Mouse (Mus musculus) heart, embryonic 15.5 days (tissue): ENCODE measurements around the gene Entpd2. TPM values are rescaled to one million over a fixed set of nuclear protein-coding genes. Genes with fewer than 3 reads are reported as not detected.

Experiments used
- ATAC-seq: fragments of 200-750 bp; cut with Nextera tagmentation; replicated peaks from 2 replicates; pipeline ENCODE4 v1.8.0; 2017; ENCODE audit warnings: low read depth, moderate TSS enrichment; ENCODE audit not compliant: insufficient number of reproducible peaks, insufficient read depth, low FRiP score
- H3K27ac ChIP-seq: fragments of 300-500 bp; sonication (generic); 2 replicates; pipeline ENCODE4 v1.5.1; 2015; ENCODE audit warnings: mild to moderate bottlenecking, inconsistent platforms
- H3K27me3 ChIP-seq: fragments of 300-500 bp; sonication (generic); 2 replicates; pipeline ENCODE4 v1.6.1; 2015; ENCODE audit warnings: inconsistent platforms
- H3K36me3 ChIP-seq: fragments of 300-500 bp; sonication (generic); 2 replicates; pipeline ENCODE4 v1.6.1; 2015; ENCODE audit warnings: mild to moderate bottlenecking, inconsistent platforms
- H3K4me1 ChIP-seq: fragments of 300-500 bp; sonication (generic); replicated peaks from 2 replicates; pipeline ENCODE4 v1.6.1; 2015; ENCODE audit warnings: inconsistent platforms
- H3K4me2 ChIP-seq: fragments of 300-500 bp; sonication (generic); 2 replicates; pipeline ENCODE4 v1.6.1; 2015; ENCODE audit warnings: inconsistent platforms, mild to moderate bottlenecking, moderate library complexity
- H3K4me3 ChIP-seq: fragments of 300-500 bp; sonication (generic); 2 replicates; pipeline ENCODE4 v1.5.1; 2015; ENCODE audit warnings: mild to moderate bottlenecking, inconsistent platforms
- H3K9ac ChIP-seq: fragments of 300-500 bp; sonication (generic); 2 replicates; pipeline ENCODE4 v1.6.1; 2015; ENCODE audit warnings: mild to moderate bottlenecking, inconsistent platforms
- H3K9me3 ChIP-seq: fragments of 300-500 bp; sonication (generic); replicated peaks from 2 replicates; pipeline ENCODE4 v1.6.1; 2016; ENCODE audit warnings: inconsistent platforms
- WGBS: fragments of 180-500 bp; shearing (Covaris S2); methylation state at CpG from one replicate; pipeline ENCODE4 v1.1.7; 2015; ENCODE audit warnings: mixed read lengths; 5-methylcytosine and 5-hydroxymethylcytosine counted together
- polyA plus RNA-seq: library from polyadenylated mRNA; unstranded; fragments of >200 nt; fragmentation: Nextera tagmentation; extraction: Ambion mirVana; gene quantifications from 2 replicates; pipeline ENCODE4 v1.2.1, GENCODE M21; 2015

Gene Entpd2
- polyA plus RNA-seq, 1 experiment from 2014 or later = 1.8 TPM

DNA sequence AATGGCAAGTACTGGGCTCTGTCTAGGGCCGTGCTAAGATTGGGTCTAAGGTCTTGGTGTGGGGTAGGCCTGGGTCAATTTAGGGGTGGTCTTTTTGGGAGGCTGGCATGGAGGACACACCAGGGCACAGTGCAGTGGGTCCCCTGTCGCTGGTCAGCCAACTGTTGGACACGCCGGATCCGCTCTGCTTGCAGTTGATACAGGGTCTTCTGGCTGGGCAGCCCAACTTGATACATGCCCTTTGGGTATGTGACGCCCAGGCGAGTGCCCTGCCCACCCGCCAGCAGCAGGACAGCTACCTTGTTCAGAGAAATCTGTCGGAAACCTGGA lies 30.9 kb upstream of the Entpd2 start:
- no peak; the same call in 1 of the 2 replicates for ATAC-seq
- H3K36me3 ChIP-seq = peaks cover 3% of the 10 kb centered on the region; the same call in 1 of the 2 replicates
- H3K9me3 ChIP-seq = no peaks in the 10 kb centered on the region
- peaks cover 9% of the 10 kb centered on the region for H3K4me1 ChIP-seq
- peak overlapping the region; percentile 72 for H3K9ac ChIP-seq
- no peak overlapping the region for H3K27ac ChIP-seq
- peak overlapping the region; percentile 91 for H3K4me2 ChIP-seq
- 37% methylated on average over 9 of the region's 9 CpGs for WGBS
- peak overlapping the region; percentile 62 for H3K4me3 ChIP-seq
- peaks cover 25% of the 10 kb centered on the region for H3K27me3 ChIP-seq

DNA sequence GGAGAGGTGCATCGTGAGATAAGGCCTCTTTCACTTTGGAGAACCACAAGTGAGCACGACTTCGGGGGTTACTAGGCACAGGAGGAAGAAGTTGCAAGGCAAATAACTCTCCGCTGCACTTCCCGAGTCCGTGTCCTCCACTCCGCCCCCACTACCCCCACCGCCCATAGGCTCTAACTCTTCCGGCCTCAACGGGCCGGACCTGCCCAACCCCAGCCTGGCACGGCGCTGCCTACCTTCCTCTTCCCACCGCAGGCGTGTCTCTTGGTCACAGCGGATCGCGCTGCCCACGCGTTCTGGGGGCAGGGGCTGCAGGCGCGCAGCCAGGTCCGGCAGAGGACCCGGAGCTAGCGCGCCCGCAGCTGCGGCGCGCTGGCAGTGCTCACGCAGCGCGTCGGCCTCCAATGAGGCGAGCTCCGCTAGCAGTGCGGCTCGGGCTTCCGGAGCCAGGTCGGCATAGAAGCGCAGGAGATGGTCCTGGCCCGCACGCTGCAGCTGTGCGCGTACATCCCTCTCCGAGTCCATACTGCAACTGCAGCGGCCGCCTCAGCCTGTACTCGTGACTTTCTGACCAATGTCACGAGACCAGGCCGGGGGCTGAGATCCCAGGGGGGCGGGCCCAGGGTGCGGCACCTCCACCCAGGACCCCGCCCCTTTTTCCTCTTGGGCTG lies 30.4 kb upstream of the Entpd2 start, which contains the start of gene Uap1l1:
Uap1l1 (minus strand) TSS at position 592 of the 671 bp plus-strand sequence.
- H3K27ac ChIP-seq = peak within 1 kb of the TSS; percentile 32
- under 1% methylated on average over 54 of the region's 54 CpGs for WGBS

DNA sequence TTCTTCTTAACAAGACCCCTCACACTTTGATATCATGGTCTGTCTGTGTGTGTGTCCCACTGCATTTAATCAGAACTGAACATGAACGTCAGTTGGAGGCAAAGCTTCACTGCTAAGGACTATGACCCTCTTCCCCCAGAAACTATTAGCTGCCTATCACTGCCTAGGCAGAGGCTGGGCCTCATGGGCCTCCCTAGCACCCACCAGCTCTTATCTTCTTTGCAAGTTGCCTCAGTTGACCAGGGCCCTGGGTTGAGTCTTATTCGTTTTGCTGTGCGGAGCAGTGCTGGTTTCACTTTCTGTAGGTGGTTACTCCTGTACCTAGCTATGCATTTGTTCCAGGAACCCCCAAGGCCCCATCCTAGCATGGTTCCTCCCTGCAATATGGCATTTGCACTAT lies 25.7 kb upstream of the Entpd2 start:
- no peak overlapping the region for H3K9ac ChIP-seq
- 79% methylated on average over 3 of the region's 3 CpGs for WGBS
- no peak overlapping the region for H3K4me2 ChIP-seq
- no peak overlapping the region for H3K4me3 ChIP-seq
- no peak overlapping the region for H3K27ac ChIP-seq
- no peak for ATAC-seq
- peaks cover 24% of the 10 kb centered on the region for H3K27me3 ChIP-seq
- H3K9me3 ChIP-seq = no peaks in the 10 kb centered on the region
- no peaks in the 10 kb centered on the region; the same call in 1 of the 2 replicates for H3K36me3 ChIP-seq
- peaks cover 29% of the 10 kb centered on the region for H3K4me1 ChIP-seq

More for the DNA sequence above, 30.4 kb upstream of the Entpd2 start, which contains the start of gene Uap1l1:
- Histone ChIP-seq H3K27me3 (peaks cover 25% of the 10 kb centered on the region), H3K9ac (peak within 1 kb of the TSS; percentile 72), H3K36me3 (peaks cover 3% of the 10 kb centered on the region; the same call in 1 of the 2 replicates), H3K4me3 (peak within 1 kb of the TSS; percentile 62), H3K4me1 (peaks cover 9% of the 10 kb centered on the region), H3K4me2 (peak within 1 kb of the TSS; percentile 91), H3K9me3 (no peaks in the 10 kb centered on the region)
- ATAC-seq = peak; percentile 85

DNA sequence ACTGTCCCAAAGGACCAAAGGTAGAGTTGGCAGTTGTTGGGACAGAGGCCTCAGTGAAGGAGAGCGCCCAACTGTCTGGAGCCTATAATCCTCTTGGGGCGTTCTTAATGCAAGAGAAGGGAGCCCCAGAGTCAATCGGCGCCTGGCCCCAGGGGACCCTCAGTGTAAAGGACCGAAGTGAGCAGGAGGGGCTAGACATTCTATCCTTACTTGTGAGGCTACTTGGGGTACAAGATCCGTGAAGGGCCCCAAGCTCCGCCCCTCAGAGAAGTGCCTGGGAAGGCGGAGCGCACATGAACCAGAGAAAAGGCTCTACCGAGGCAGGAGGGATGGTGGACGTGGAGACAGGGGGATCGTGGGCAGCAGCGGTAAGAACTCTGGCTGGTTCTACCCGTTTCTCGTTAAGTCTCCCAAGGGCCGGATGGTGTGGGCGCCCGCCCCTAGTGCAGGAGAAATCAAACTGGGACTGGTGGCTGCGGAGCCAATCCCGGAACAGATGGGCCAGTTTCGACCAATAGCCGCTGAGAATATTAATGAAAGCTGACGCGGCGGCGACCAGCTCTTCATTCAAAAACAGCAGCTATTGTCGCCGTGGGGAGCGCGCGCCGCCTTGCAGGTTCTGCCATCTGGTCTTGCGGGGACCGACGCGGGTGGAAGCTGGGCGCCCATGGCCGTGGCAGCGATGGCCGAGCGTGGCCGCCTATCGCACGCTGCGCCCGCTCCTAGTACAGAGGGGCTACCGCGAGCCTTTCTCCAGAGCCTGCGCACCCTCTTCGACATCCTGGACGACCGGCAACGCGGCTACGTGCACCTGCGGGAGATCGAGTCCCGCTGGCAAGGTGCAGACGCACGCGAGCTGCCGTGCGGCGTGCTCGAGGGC lies 23.7 kb upstream of the Entpd2 start, which contains the start of gene Sapcd2:
Sapcd2 (plus strand) TSS at position 558 of the 880 bp plus-strand sequence.
- peak; percentile 81 for ATAC-seq
- H3K4me1 ChIP-seq = peaks cover 24% of the 10 kb centered on the region
- peak within 1 kb of the TSS; percentile 84 for H3K4me3 ChIP-seq
- 1% methylated on average over 65 of the region's 65 CpGs for WGBS
- H3K27me3 ChIP-seq = peaks cover 14% of the 10 kb centered on the region
- peak within 1 kb of the TSS; percentile 99 for H3K4me2 ChIP-seq
- H3K27ac ChIP-seq = peak within 1 kb of the TSS; percentile 82
- H3K9ac ChIP-seq = peak within 1 kb of the TSS; percentile 74
- peaks cover 12% of the 10 kb centered on the region for H3K36me3 ChIP-seq
- H3K9me3 ChIP-seq = no peaks in the 10 kb centered on the region

DNA sequence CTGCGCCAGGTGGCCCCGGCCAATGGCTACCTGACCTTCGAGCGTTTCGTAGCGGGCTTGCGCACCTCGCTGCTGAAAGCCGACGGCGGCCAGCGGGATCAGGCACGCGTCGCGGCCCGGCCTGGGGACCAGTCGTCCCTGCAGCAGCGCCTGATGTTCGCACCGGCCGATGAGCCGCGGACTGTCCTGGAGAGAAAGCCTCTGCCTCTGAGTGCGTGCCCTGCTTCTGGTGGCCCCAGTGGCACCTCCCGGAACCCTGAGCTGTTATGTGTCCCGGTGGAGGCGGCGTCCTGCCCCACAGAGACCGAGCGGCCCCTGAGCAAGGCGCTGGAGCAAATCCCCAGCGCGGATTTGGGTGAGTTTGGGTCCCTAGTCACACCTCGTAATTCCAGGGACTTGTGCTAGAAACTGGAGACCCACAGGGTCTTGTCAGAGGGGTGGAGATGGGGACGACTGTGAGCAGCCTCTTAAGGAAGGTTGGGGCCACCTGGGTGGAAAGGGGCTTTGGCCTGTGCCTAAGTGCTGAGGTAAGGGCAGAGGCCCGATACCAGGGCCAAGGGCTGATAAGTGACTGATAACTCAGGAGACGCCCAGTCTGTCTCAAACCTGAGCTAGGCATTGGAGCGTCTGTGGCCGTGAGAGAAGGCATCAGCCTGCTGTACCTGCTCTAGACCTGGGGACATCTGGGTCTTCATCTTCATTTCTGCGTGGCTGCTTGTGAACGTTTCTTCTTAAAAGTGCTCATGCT lies 22.9 kb upstream of the Entpd2 start:
- ATAC-seq = no peak
- H3K27ac ChIP-seq = no peak overlapping the region

DNA sequence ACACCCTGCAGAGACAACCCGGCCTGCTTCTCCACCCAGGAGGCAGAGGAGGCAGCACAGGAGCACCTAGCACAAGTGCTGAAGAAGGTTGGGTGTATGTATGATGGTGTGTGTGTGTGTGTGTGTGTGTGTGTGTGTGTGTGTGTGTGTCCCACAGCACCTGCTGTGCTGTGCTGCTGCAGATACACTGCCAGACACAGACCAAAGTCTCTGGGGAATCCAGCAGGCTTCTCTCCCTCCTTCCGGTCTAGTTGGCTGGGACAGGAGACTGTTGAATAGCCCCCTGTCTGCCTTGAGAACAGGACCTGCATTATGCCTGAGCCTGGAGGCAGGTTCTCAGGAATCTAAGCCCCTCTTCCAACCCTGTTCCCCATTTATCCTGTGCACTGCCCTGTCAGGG lies 22.2 kb upstream of the Entpd2 start:
- peak overlapping the region; percentile 84 for H3K4me3 ChIP-seq
- WGBS = 61% methylated on average over 2 of the region's 2 CpGs

More for the DNA sequence above, 22.9 kb upstream of the Entpd2 start:
- H3K9ac ChIP-seq = peak overlapping the region; percentile 65
- WGBS = 2% methylated on average over 42 of the region's 42 CpGs
- peak overlapping the region; percentile 99 for H3K4me2 ChIP-seq
- peaks cover 12% of the 10 kb centered on the region for H3K36me3 ChIP-seq
- peak overlapping the region; percentile 84 for H3K4me3 ChIP-seq
- H3K4me1 ChIP-seq = peaks cover 24% of the 10 kb centered on the region
- no peaks in the 10 kb centered on the region for H3K9me3 ChIP-seq
- peaks cover 10% of the 10 kb centered on the region for H3K27me3 ChIP-seq

DNA sequence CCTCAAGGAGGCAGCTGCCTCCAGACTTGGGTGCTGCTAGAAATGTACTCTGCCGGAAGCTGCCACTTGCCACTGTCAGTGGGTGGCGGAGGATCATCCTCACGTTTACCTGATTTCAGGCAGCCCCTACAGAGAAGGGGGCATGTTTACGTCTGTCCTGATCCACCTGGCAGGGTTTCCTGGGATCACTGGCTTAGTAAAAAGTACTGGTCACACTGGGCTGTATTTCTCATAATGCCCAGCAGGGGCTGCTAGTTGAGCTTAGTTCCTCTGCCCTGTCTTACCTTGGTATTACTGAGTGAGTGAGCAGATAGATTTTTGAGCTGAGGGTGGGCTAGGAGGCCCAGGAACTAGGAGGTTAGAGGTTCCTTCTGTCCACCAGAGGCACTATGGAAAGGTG lies 19.1 kb upstream of the Entpd2 start:
- no peak overlapping the region for H3K9ac ChIP-seq
- H3K4me1 ChIP-seq = peaks cover 20% of the 10 kb centered on the region
- 57% methylated on average over 4 of the region's 4 CpGs for WGBS
- no peak overlapping the region for H3K4me2 ChIP-seq
- 0 out of 2 replicates have a peak, but pooled peaks cover 4% of the 10 kb centered on the region for H3K27me3 ChIP-seq
- no peak overlapping the region for H3K4me3 ChIP-seq
- ATAC-seq = no peak
- H3K27ac ChIP-seq = no peak overlapping the region
- H3K36me3 ChIP-seq = peaks cover 12% of the 10 kb centered on the region
- H3K9me3 ChIP-seq = no peaks in the 10 kb centered on the region

More for the DNA sequence above, 22.2 kb upstream of the Entpd2 start:
- peaks cover 9% of the 10 kb centered on the region for H3K27me3 ChIP-seq
- no peak overlapping the region for H3K27ac ChIP-seq
- no peaks in the 10 kb centered on the region for H3K9me3 ChIP-seq
- H3K36me3 ChIP-seq = peaks cover 12% of the 10 kb centered on the region
- H3K9ac ChIP-seq = peak overlapping the region; percentile 65
- no peak for ATAC-seq
- H3K4me2 ChIP-seq = peak overlapping the region; percentile 99
- peaks cover 24% of the 10 kb centered on the region for H3K4me1 ChIP-seq

DNA sequence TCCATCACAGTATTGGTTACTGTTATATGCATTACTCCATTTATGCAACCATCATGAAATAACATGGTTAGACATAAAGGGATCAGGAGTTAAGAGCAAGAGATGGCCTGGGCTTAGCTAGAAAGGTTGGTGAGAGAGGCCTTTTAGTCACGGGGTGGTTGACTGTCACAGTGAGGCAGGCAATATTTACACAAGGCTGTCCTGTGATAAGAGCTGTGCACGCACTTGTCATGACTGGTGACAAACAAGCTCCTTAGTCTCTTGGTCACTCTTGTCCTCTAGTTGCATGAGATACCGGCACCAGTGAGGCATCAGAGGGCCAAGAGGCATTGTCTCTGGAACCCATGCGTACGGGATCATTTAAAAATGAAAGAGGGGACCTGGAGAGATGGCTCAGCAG lies 11.2 kb upstream of the Entpd2 start:
- no peaks in the 10 kb centered on the region for H3K36me3 ChIP-seq
- H3K4me3 ChIP-seq = no peak overlapping the region
- H3K27me3 ChIP-seq = peaks cover 10% of the 10 kb centered on the region; the same call in 1 of the 2 replicates
- H3K9me3 ChIP-seq = no peaks in the 10 kb centered on the region
- H3K27ac ChIP-seq = no peak overlapping the region
- no peaks in the 10 kb centered on the region for H3K4me1 ChIP-seq
- no peak overlapping the region for H3K9ac ChIP-seq
- 52% methylated on average over 5 of the region's 5 CpGs for WGBS
- no peak for ATAC-seq
- H3K4me2 ChIP-seq = no peak overlapping the region

DNA sequence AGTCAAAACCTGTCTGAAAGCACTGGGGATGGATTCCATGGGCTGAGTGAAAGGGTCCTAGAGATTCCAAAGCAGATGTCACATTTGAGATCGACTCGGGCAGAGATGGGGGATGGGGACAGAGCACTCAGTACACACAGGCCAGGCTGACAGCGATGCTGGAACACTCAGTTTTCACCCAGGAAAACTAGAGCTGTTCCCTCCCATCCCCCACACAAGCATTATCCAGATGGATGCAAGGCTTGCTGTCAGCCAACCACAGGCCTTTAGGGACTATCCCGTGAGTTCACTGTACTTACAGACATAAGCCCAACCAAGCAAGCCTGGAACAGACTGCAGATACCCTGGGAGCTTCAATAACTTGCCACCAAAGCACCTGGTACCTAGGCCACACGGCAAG lies 4.4 kb upstream of the Entpd2 start:
- Histone ChIP-seq H3K4me3 (no peak overlapping the region), H3K27me3 (peaks cover 37% of the 10 kb centered on the region), H3K27ac (no peak overlapping the region), H3K4me2 (no peak overlapping the region), H3K9me3 (no peaks in the 10 kb centered on the region), H3K4me1 (peaks cover 17% of the 10 kb centered on the region), H3K36me3 (no peaks in the 10 kb centered on the region), H3K9ac (no peak overlapping the region)
- ATAC-seq = no peak
- WGBS = 58% methylated on average over 5 of the region's 5 CpGs

DNA sequence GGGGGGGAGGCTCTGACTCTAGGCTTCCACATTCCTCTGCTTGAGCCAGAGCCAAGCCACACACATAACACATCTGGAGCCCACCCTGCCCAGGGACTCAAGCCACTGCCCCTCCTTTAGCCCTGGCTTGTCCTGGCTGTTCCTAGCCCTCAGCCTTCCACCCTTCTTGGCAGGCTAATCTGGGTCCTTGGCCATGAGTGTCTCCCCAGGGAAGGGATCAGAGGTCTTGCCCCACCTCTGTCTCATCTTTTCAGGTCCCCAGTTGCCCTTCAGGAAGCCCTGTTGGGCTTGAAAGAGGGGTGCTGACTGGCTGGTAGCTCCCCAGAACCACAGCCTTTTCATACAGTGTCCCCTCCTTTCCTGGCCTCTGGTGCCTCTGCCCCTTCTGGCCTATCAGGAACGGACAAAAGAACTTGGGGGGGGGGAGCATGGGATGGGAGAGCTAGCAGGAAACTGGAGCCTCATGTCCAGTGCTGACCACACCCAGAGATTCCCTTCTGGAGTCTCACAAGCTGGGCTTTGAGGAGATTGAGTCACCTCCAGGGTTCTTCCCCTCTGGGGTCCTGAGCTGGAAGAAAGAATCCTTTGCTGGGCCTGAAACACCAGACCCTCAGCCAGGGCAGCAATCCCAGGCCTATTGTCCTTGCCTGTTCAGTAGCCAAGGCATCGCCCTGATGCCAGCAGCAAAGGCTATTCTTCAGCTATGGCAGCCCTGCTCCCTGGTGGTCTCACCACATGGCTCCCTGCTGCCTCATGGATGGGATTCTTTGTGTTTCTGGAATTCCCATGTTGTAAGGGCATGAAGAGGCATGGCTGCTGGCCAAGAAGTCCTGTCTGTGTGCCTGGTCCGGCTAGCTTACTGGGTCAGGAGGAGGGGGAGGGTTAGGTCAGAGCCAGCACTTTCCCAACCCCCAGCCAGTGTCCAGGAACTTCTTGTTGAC lies 1.1 kb upstream of the Entpd2 start:
- Histone ChIP-seq H3K27ac (no peak overlapping the region), H3K27me3 (peaks cover 65% of the 10 kb centered on the region)
- WGBS = 28% methylated on average over 3 of the region's 3 CpGs

More for the DNA sequence above, 1.1 kb upstream of the Entpd2 start:
- no peaks in the 10 kb centered on the region for H3K36me3 ChIP-seq
- H3K4me2 ChIP-seq = no peak overlapping the region
- no peak overlapping the region for H3K9ac ChIP-seq
- H3K9me3 ChIP-seq = no peaks in the 10 kb centered on the region
- no peak; the same call in 1 of the 2 replicates for ATAC-seq
- no peak overlapping the region for H3K4me3 ChIP-seq
- peaks cover 20% of the 10 kb centered on the region for H3K4me1 ChIP-seq
